Mouse (Mus musculus): ENCODE results near the gene Actr5.

DNA sequence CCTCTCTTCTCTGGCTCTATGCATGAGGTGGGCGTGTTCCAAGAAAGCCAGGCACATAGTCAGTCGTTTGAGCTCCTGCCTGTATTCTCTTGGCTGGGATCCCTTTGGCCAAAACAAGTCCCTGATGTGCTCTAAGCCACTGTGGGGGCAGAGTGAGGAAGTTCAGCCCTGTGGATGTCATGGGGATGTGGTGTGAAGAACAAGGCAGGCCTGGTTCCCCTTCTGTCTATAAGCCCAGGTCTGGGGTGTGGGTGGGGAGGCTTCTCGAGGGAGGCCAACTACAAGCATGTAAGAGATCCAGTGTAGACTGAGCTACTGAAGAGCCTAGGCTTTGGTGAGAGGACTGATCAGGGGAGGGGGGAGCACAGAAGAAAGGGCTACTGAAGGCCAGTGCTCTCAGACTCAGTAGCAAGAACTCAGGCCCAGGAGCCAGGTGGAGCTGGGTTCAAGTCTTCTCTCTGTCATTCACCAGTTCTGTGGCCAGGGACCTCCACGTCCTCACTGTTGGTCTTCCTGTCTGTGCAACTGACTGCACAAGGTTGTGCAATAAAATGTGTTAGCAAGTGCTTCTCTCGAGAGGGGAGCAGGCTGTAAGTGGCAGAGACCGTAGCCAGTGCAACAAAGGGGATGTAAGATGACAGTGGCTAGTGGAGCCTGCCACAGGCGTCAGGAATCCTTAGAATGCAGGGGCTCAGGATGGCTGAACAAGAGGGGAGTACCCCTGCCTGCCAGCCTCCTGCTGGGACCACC lies 26.6 kb downstream of the Actr5 start:
- TF ChIP-seq CTCF (IDR thresholded peaks at IDR 0.05; ENCODE audit: low read depth, low read length) (no peak), GATA1 (IDR thresholded peaks at IDR 0.05; ENCODE audit: borderline replicate concordance, low read length) (no peak), TAL1 (conservative IDR thresholded peaks at IDR 0.05; ENCODE audit: low read depth, low read length) (no peak), POLR2AphosphoS5 (IDR thresholded peaks at IDR 0.05; ENCODE audit: insufficient replicate concordance, low read depth, low read length) (no peak)

All from G1E (cell line).